Mouse (Mus musculus): Measurements from ENCODE around the gene A630001G21Rik.
"Not testable (repeated sequence)": the region's sequence is repeated elsewhere in the genome, so short reads cannot be mapped to it uniquely, and the experiment has no call there.

A630001G21Rik gene

GRCm38 (mm10) chr1:85778436-85778835, at the start of gene A630001G21Rik:
Gene A630001G21Rik, minus strand, starts transcription at chr1:85778643.
- no peak for DNase-seq

GRCm38 (mm10) chr1:85827166-85827565, 48.7 kb upstream of the A630001G21Rik start:
- no peak for DNase-seq

GRCm38 (mm10) chr1:85824905-85825304, 46.5 kb upstream of the A630001G21Rik start:
- no peak for DNase-seq

GRCm38 (mm10) chr1:85822239-85822638, 43.8 kb upstream of the A630001G21Rik start:
- no peak for DNase-seq

- no peak for DNase-seq
These were observed 41.3 kb upstream of the A630001G21Rik start for GRCm38 (mm10) chr1:85819695-85820094.

- DNase-seq: no peak
These were observed 39.7 kb upstream of the A630001G21Rik start for GRCm38 (mm10) chr1:85818121-85818520.

GRCm38 (mm10) chr1:85814213-85814612, 35.8 kb upstream of the A630001G21Rik start:
- DNase-seq: not testable (repeated sequence)

GRCm38 (mm10) chr1:85810787-85811186, 32.3 kb upstream of the A630001G21Rik start:
- DNase-seq: no peak

- DNase-seq: no peak
These were observed 31.9 kb upstream of the A630001G21Rik start for GRCm38 (mm10) chr1:85810343-85810742.

GRCm38 (mm10) chr1:85809256-85809655, 30.8 kb upstream of the A630001G21Rik start:
- DNase-seq: no peak

- no peak for DNase-seq
These were observed 26.1 kb upstream of the A630001G21Rik start for GRCm38 (mm10) chr1:85804551-85804950.

- DNase-seq: no peak
These were observed 24.1 kb upstream of the A630001G21Rik start for GRCm38 (mm10) chr1:85802517-85802916.

- DNase-seq: no peak
These were observed 21.3 kb upstream of the A630001G21Rik start for GRCm38 (mm10) chr1:85799776-85800175.

- no peak for DNase-seq
These were observed 16.8 kb upstream of the A630001G21Rik start for GRCm38 (mm10) chr1:85795196-85795595.

GRCm38 (mm10) chr1:85794106-85794771, 15.8 kb upstream of the A630001G21Rik start:
- DNase-seq: peak; percentile 27

- peak; percentile 91 for DNase-seq
These were observed 15.0 kb upstream of the A630001G21Rik start, which contains the start of gene Cab39 for GRCm38 (mm10) chr1:85793208-85794105. Gene Cab39, plus strand, starts transcription at chr1:85793441.

GRCm38 (mm10) chr1:85791476-85791875, 13.0 kb upstream of the A630001G21Rik start:
- no peak for DNase-seq

GRCm38 (mm10) chr1:85790565-85790964, 12.1 kb upstream of the A630001G21Rik start:
- DNase-seq: no peak

- DNase-seq: no peak
These were observed 1.2 kb upstream of the A630001G21Rik start for GRCm38 (mm10) chr1:85779428-85780180.

- no peak for DNase-seq
These were observed 569 bp upstream of the A630001G21Rik start for GRCm38 (mm10) chr1:85779012-85779411.

GRCm38 (mm10) chr1:85776154-85776553, 2.3 kb downstream of the A630001G21Rik start:
- no peak for DNase-seq

GRCm38 (mm10) chr1:85775136-85775535, 3.3 kb downstream of the A630001G21Rik start:
- DNase-seq: no peak

GRCm38 (mm10) chr1:85771976-85772375, 6.5 kb downstream of the A630001G21Rik start:
- DNase-seq: no peak
